8 mouse cellular contexts compared by ENCODE assay signal in the genomic region with DNA sequence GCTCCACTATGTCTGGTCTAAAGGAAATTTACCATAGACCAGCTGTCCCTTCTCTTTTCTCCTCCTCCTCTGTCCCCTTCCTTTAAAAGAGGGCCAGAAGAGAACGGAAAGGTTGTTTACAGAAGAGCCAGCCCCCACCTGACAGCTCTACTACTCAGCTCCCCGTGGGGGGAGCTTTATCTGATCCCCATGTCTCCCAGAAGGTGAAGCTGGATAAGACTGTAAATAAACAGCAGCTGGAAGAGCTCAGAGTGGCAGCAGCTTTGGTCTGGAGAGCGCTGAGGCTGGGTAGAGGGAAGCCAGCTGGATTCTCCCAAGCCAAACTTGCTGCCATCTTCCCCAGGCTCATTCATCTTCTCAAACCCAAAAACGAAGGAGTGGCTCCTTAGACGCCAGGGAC. TPM values are rescaled to one million over a fixed set of nuclear protein-coding genes. Genes with fewer than 3 reads are reported as not detected.
DNase-seq lines count a peak whose midpoint lies in the region; ATAC-seq and TF ChIP-seq lines count a peak whose summit lies in the region.

No protein-coding gene starts in this region.

- DNase-seq in heart, adult 11 months = peak; percentile 51
- DNase-seq in heart, adult 9 months (ENCODE audit: low spot score in 2 of 2) = no peak
- peak; percentile 95 for DNase-seq in lung, embryonic 14.5 days
- DNase-seq in lung, adult 2 months = no peak
- DNase-seq in liver, embryonic 11.5 days (ENCODE audit: low spot score) = no peak
- no peak for DNase-seq in gastrocnemius, adult 18-20 months (ENCODE audit: low spot score)
- no peak for DNase-seq in layer of hippocampus, adult 9-10 months (ENCODE audit: low spot score)

- H3K4me1 ChIP-seq in lung, embryonic 14.5 days (ENCODE audit: insufficient read depth) = peaks cover 44% of the 10 kb centered on the region
- no peaks in the 10 kb centered on the region for H3K4me1 ChIP-seq in lung, adult 2 months (ENCODE audit: control insufficient read depth, insufficient read depth, low read length)
- H3K4me1 ChIP-seq in liver, embryonic 11.5 days (replicated peaks; ENCODE audit: control insufficient read depth, insufficient read depth, low read length) = peaks cover 45% of the 10 kb centered on the region
- H3K4me1 ChIP-seq in small intestine, adult 2 months (ENCODE audit: control insufficient read depth, insufficient read depth, insufficient read length, low read length) = peaks cover 9% of the 10 kb centered on the region; the same call in 1 of the 2 replicates

- 0 out of 2 replicates have a peak, but pooled peaks cover 4% of the 10 kb centered on the region for H3K36me3 ChIP-seq in lung, embryonic 14.5 days (ENCODE audit: insufficient read depth)
- H3K36me3 ChIP-seq in liver, embryonic 11.5 days (ENCODE audit: control insufficient read depth, insufficient read depth, low read length) = no peaks in the 10 kb centered on the region
- H3K36me3 ChIP-seq in small intestine, adult 2 months (ENCODE audit: control insufficient read depth, insufficient read depth, low read length) = no peaks in the 10 kb centered on the region

- ATAC-seq in lung, embryonic 14.5 days (ENCODE audit: insufficient read depth) = peak; percentile 92
- ATAC-seq in liver, embryonic 11.5 days (replicated peaks; ENCODE audit: low FRiP score) = peak; percentile 79

- H3K9ac ChIP-seq in lung, embryonic 14.5 days = peak overlapping the region; percentile 11; the same call in 1 of the 2 replicates
- peak overlapping the region; percentile 52 for H3K9ac ChIP-seq in liver, embryonic 11.5 days (ENCODE audit: low read depth, low read length)

- no peak for TF ChIP-seq CTCF in lung, embryonic 14.5 days (IDR thresholded peaks at IDR 0.05; ENCODE audit: low read depth)
- no peak for TF ChIP-seq CTCF in lung, adult 2 months (IDR thresholded peaks at IDR 0.05; ENCODE audit: insufficient read depth, low read length)
- TF ChIP-seq CTCF in small intestine, adult 2 months (IDR thresholded peaks at IDR 0.05; ENCODE audit: extremely low read depth, insufficient read length, insufficient replicate concordance, low read depth, low read length) = no peak

- H3K4me2 ChIP-seq in lung, embryonic 14.5 days = peak overlapping the region; percentile 53
- peak overlapping the region; percentile 57 for H3K4me2 ChIP-seq in liver, embryonic 11.5 days

- H3K27ac ChIP-seq in lung, embryonic 14.5 days (ENCODE audit: low read depth) = peak overlapping the region; percentile 88
- H3K27ac ChIP-seq in liver, embryonic 11.5 days (ENCODE audit: low read depth, low read length) = peak overlapping the region; percentile 85
- peak overlapping the region; percentile 2; the same call in 1 of the 2 replicates for H3K27ac ChIP-seq in small intestine, adult 2 months (ENCODE audit: insufficient read depth, low read depth, low read length)

- H3K27me3 ChIP-seq in lung, embryonic 14.5 days (ENCODE audit: insufficient read depth, low read length) = no peaks in the 10 kb centered on the region
- H3K27me3 ChIP-seq in liver, embryonic 11.5 days (replicated peaks; ENCODE audit: control insufficient read depth, insufficient read depth, low read length) = no peaks in the 10 kb centered on the region
- no peaks in the 10 kb centered on the region for H3K27me3 ChIP-seq in small intestine, adult 2 months (ENCODE audit: control insufficient read depth, insufficient read depth, low read length)

- no peak for TF ChIP-seq POLR2A in lung, adult 2 months (IDR thresholded peaks at IDR 0.05; ENCODE audit: borderline replicate concordance, extremely low read depth, low read depth, low read length)
- no peak for TF ChIP-seq POLR2A in small intestine, adult 2 months (IDR thresholded peaks at IDR 0.05; ENCODE audit: low read depth, low read length)

- 7% methylated on average over 5 of the region's 5 CpGs for WGBS in lung, embryonic 14.5 days
- WGBS in lung, adult 2 months = 31% methylated on average over 5 of the region's 5 CpGs
- WGBS in liver, embryonic 11.5 days = 17% methylated on average over 5 of the region's 5 CpGs
- 32% methylated on average over 5 of the region's 5 CpGs for WGBS in small intestine, adult 2 months

- H3K9me3 ChIP-seq in lung, embryonic 14.5 days (ENCODE audit: low read depth, low read length) = no peaks in the 10 kb centered on the region
- no peaks in the 10 kb centered on the region for H3K9me3 ChIP-seq in liver, embryonic 11.5 days (ENCODE audit: control insufficient read depth, low read length)

- H3K4me3 ChIP-seq in lung, embryonic 14.5 days (ENCODE audit: low read depth, low read length) = no peak overlapping the region
- H3K4me3 ChIP-seq in lung, adult 2 months (replicated peaks; ENCODE audit: extremely low read depth, low read depth, low read length) = no peak overlapping the region
- peak overlapping the region; percentile 24 for H3K4me3 ChIP-seq in liver, embryonic 11.5 days (ENCODE audit: low read depth, low read length)
- no peak overlapping the region for H3K4me3 ChIP-seq in small intestine, adult 2 months (ENCODE audit: low read depth, low read length)

RNA-seq across cellular contexts. Expression of a gene that starts 5.9 kb away (rescaled TPM):
- polyA plus RNA-seq in lung, embryonic 14.5 days (2014; fragmentation: Nextera tagmentation; extraction: Ambion mirVana) = 167 and 173 TPM in 2 replicates
- polyA plus RNA-seq in lung, adult 2 months (2012; rRNA removed) = 12.6 and 12.8 TPM in 2 replicates
- polyA plus RNA-seq in liver, embryonic 11.5 days (2014; fragmentation: Nextera tagmentation; extraction: Ambion mirVana) = 78.2 and 84.8 TPM in 2 replicates
- polyA plus RNA-seq in small intestine, adult 2 months (2012; rRNA removed) = 16.7 and 29.9 TPM in 2 replicates
- 10 to 100 TPM; 31.6 to 31.9 TPM for total RNA-seq in gastrocnemius, adult 18-20 months (2021)

RNA-seq across cellular contexts. Expression of a gene that starts 41.0 kb away (rescaled TPM):
- 104 and 105 TPM in 2 replicates for polyA plus RNA-seq in lung, embryonic 14.5 days (2014; fragmentation: Nextera tagmentation; extraction: Ambion mirVana)
- polyA plus RNA-seq in lung, adult 2 months (2012; rRNA removed) = 82.2 and 94.2 TPM in 2 replicates
- 65.3 and 68.1 TPM in 2 replicates for polyA plus RNA-seq in liver, embryonic 11.5 days (2014; fragmentation: Nextera tagmentation; extraction: Ambion mirVana)
- 18.4 and 38.2 TPM in 2 replicates for polyA plus RNA-seq in small intestine, adult 2 months (2012; rRNA removed)
- 10 to 100 TPM; 10.6 to 13.1 TPM for total RNA-seq in gastrocnemius, adult 18-20 months (2021)

Comparison
In these comparisons a context has a peak if more than half of its experiments do, and no peak if none do; other contexts are left out.
1. DNase-seq: peak in heart, adult 11 months (single experiment) and lung, embryonic 14.5 days (single experiment); none in heart, adult 9 months (0 of 2), lung, adult 2 months (single experiment), liver, embryonic 11.5 days (single experiment), gastrocnemius, adult 18-20 months (single experiment) and layer of hippocampus, adult 9-10 months (single experiment).
2. H3K27ac ChIP-seq: peak in every context shown above with its lines; median percentile 88 in lung, embryonic 14.5 days; 85 in liver, embryonic 11.5 days; 2 in small intestine, adult 2 months.